Mouse (Mus musculus): Measurements from ENCODE around the gene Hs2st1. TPM values are rescaled to one million over a fixed set of nuclear protein-coding genes. Genes with fewer than 3 reads are reported as not detected.

The Hs2st1 gene
- polyA plus RNA-seq, 1 experiment = 5.2 TPM

- TF ChIP-seq CTCF (conservative IDR thresholded peaks at IDR 0.05; ENCODE audit: insufficient read depth, insufficient read length, low read depth, low read length) = no peak
- no peak for TF ChIP-seq POLR2A (IDR thresholded peaks at IDR 0.05; ENCODE audit: low read depth, low read length)
- no peak for DNase-seq
These were observed 24.8 kb downstream of the Hs2st1 start for GRCm38 (mm10) chr3:144545152-144545551.

DNA sequence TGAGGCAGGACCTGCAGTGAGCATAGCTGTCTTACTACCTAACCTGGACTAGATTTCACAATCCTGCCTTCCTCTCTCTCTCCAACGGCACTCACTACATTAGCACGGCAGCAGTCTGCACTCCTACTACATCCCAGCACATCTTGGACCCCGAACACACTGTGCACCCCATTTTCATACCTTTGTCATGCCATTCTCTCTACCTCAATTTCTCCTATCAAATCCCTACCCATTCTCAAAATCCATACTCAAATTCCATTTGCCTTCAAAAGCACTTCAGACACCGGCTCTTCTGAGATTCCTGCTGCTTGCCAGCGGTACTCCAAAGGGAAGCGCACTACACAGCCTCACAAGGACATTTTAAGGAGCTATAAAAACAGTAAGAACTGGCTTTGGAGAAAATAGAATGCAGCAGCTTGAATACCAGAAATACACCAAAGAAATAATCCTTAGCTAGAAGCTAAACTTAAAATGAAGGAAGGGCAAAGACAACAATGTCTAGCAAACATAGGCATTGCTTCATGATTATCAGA, 28.0 kb downstream of the Hs2st1 start:
- no peaks in the 10 kb centered on the region for H3K4me1 ChIP-seq (ENCODE audit: control insufficient read depth, insufficient read depth, low read length)
- no peaks in the 10 kb centered on the region for H3K36me3 ChIP-seq (ENCODE audit: control insufficient read depth, insufficient read depth, low read length)
- no peak for DNase-seq
- no peak overlapping the region for H3K27ac ChIP-seq (ENCODE audit: insufficient read depth, low read depth, low read length)
- no peak overlapping the region for H3K4me3 ChIP-seq (ENCODE audit: insufficient read depth, low read depth, low read length)
- 74% methylated on average over 6 of the region's 6 CpGs for WGBS
- H3K27me3 ChIP-seq (replicated peaks; ENCODE audit: control insufficient read depth, insufficient read depth, low read length) = no peaks in the 10 kb centered on the region
- TF ChIP-seq CTCF (conservative IDR thresholded peaks at IDR 0.05; ENCODE audit: insufficient read depth, insufficient read length, low read depth, low read length) = no peak
- TF ChIP-seq POLR2A (IDR thresholded peaks at IDR 0.05; ENCODE audit: low read depth, low read length) = no peak

More at GRCm38 (mm10) chr3:144545152-144545551, 24.8 kb downstream of the Hs2st1 start:
- no peaks in the 10 kb centered on the region for H3K27me3 ChIP-seq (replicated peaks; ENCODE audit: control insufficient read depth, insufficient read depth, low read length)
- peaks cover 3% of the 10 kb centered on the region for H3K4me1 ChIP-seq (ENCODE audit: control insufficient read depth, insufficient read depth, low read length)
- 76% methylated on average over 7 of the region's 7 CpGs for WGBS
- H3K27ac ChIP-seq (ENCODE audit: insufficient read depth, low read depth, low read length) = no peak overlapping the region
- H3K36me3 ChIP-seq (ENCODE audit: control insufficient read depth, insufficient read depth, low read length) = no peaks in the 10 kb centered on the region
- no peak overlapping the region for H3K4me3 ChIP-seq (ENCODE audit: insufficient read depth, low read depth, low read length)

GRCm38 (mm10) chr3:144540805-144541204, 29.2 kb downstream of the Hs2st1 start:
- H3K27me3 ChIP-seq (replicated peaks; ENCODE audit: control insufficient read depth, insufficient read depth, low read length) = no peaks in the 10 kb centered on the region
- 79% methylated on average over 3 of the region's 3 CpGs for WGBS
- TF ChIP-seq CTCF (conservative IDR thresholded peaks at IDR 0.05; ENCODE audit: insufficient read depth, insufficient read length, low read depth, low read length) (no peak), POLR2A (IDR thresholded peaks at IDR 0.05; ENCODE audit: low read depth, low read length) (no peak)
- no peaks in the 10 kb centered on the region for H3K36me3 ChIP-seq (ENCODE audit: control insufficient read depth, insufficient read depth, low read length)
- H3K4me3 ChIP-seq (ENCODE audit: insufficient read depth, low read depth, low read length) = no peak overlapping the region
- no peak for DNase-seq
- no peak overlapping the region for H3K27ac ChIP-seq (ENCODE audit: insufficient read depth, low read depth, low read length)
- H3K4me1 ChIP-seq (ENCODE audit: control insufficient read depth, insufficient read depth, low read length) = no peaks in the 10 kb centered on the region

- DNase-seq = no peak
These were observed 30.9 kb downstream of the Hs2st1 start for GRCm38 (mm10) chr3:144539051-144539450.

GRCm38 (mm10) chr3:144537078-144537855, 32.7 kb downstream of the Hs2st1 start:
- TF ChIP-seq POLR2A (IDR thresholded peaks at IDR 0.05; ENCODE audit: low read depth, low read length) = no peak
- TF ChIP-seq CTCF (conservative IDR thresholded peaks at IDR 0.05; ENCODE audit: insufficient read depth, insufficient read length, low read depth, low read length) = no peak
- no peak for DNase-seq
- Histone ChIP-seq H3K27me3 (replicated peaks; ENCODE audit: control insufficient read depth, insufficient read depth, low read length) (no peaks in the 10 kb centered on the region), H3K36me3 (ENCODE audit: control insufficient read depth, insufficient read depth, low read length) (no peaks in the 10 kb centered on the region), H3K27ac (ENCODE audit: insufficient read depth, low read depth, low read length) (no peak overlapping the region), H3K4me3 (ENCODE audit: insufficient read depth, low read depth, low read length) (no peak overlapping the region), H3K4me1 (ENCODE audit: control insufficient read depth, insufficient read depth, low read length) (no peaks in the 10 kb centered on the region)
- WGBS = 84% methylated on average over 7 of the region's 7 CpGs

More at GRCm38 (mm10) chr3:144539051-144539450, 30.9 kb downstream of the Hs2st1 start:
- no peak for TF ChIP-seq CTCF (conservative IDR thresholded peaks at IDR 0.05; ENCODE audit: insufficient read depth, insufficient read length, low read depth, low read length)
- TF ChIP-seq POLR2A (IDR thresholded peaks at IDR 0.05; ENCODE audit: low read depth, low read length) = no peak
- no peak overlapping the region for H3K4me3 ChIP-seq (ENCODE audit: insufficient read depth, low read depth, low read length)
- no peaks in the 10 kb centered on the region for H3K4me1 ChIP-seq (ENCODE audit: control insufficient read depth, insufficient read depth, low read length)
- H3K36me3 ChIP-seq (ENCODE audit: control insufficient read depth, insufficient read depth, low read length) = no peaks in the 10 kb centered on the region
- 74% methylated on average over 3 of the region's 3 CpGs for WGBS
- no peak overlapping the region for H3K27ac ChIP-seq (ENCODE audit: insufficient read depth, low read depth, low read length)
- no peaks in the 10 kb centered on the region for H3K27me3 ChIP-seq (replicated peaks; ENCODE audit: control insufficient read depth, insufficient read depth, low read length)

DNA sequence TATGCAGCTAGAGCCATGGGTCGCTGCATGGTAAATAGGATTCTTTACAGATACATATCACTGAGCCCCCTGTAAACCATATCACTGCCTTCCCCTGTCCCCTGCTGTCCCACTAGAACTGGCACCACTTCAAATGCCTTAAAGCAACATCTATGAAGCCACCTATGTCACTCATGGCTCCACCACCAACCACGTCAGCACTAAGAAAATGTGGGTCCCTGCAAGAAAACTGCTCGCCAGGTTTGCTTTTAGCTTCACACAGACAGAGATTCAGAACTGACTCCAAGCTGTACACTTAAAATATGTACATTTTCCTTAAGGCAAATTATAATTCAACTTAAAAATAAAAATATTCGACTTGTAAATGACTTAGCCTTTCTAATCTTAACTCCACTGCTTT, 34.9 kb downstream of the Hs2st1 start:
- Histone ChIP-seq H3K27me3 (replicated peaks; ENCODE audit: control insufficient read depth, insufficient read depth, low read length) (no peaks in the 10 kb centered on the region), H3K27ac (ENCODE audit: insufficient read depth, low read depth, low read length) (no peak overlapping the region), H3K36me3 (ENCODE audit: control insufficient read depth, insufficient read depth, low read length) (no peaks in the 10 kb centered on the region), H3K4me1 (ENCODE audit: control insufficient read depth, insufficient read depth, low read length) (peaks cover 4% of the 10 kb centered on the region; the same call in 1 of the 2 replicates), H3K4me3 (ENCODE audit: insufficient read depth, low read depth, low read length) (no peak overlapping the region)
- DNase-seq = no peak
- WGBS = 94% methylated on average over 4 of the region's 4 CpGs
- no peak for TF ChIP-seq POLR2A (IDR thresholded peaks at IDR 0.05; ENCODE audit: low read depth, low read length)

- no peaks in the 10 kb centered on the region for H3K36me3 ChIP-seq (ENCODE audit: control insufficient read depth, insufficient read depth, low read length)
- peaks cover 4% of the 10 kb centered on the region; the same call in 1 of the 2 replicates for H3K4me1 ChIP-seq (ENCODE audit: control insufficient read depth, insufficient read depth, low read length)
- 22% methylated on average over 5 of the region's 5 CpGs for WGBS
- H3K27me3 ChIP-seq (replicated peaks; ENCODE audit: control insufficient read depth, insufficient read depth, low read length) = no peaks in the 10 kb centered on the region
- TF ChIP-seq CTCF (conservative IDR thresholded peaks at IDR 0.05; ENCODE audit: insufficient read depth, insufficient read length, low read depth, low read length) (no peak), POLR2A (IDR thresholded peaks at IDR 0.05; ENCODE audit: low read depth, low read length) (no peak)
- DNase-seq = peak; percentile 50
- no peak overlapping the region for H3K4me3 ChIP-seq (ENCODE audit: insufficient read depth, low read depth, low read length)
- H3K27ac ChIP-seq (ENCODE audit: insufficient read depth, low read depth, low read length) = no peak overlapping the region
These were observed 39.0 kb downstream of the Hs2st1 start for GRCm38 (mm10) chr3:144531023-144531422.

Measured in kidney, adult 2 months (tissue).